Mouse (Mus musculus) limb, embryonic 12.5 days (tissue): ENCODE data around the gene Gdpgp1. TPM values are rescaled to one million over a fixed set of nuclear protein-coding genes. Genes with fewer than 3 reads are reported as not detected.

ENCODE experiments used
- ATAC-seq: fragments of 200-750 bp; cut with Nextera tagmentation; 2 replicates; pipeline ENCODE4 v1.8.0; 2017; ENCODE audit warnings: low read depth, moderate TSS enrichment; ENCODE audit not compliant: insufficient number of reproducible peaks, insufficient read depth, low FRiP score, low TSS enrichment
- H3K27ac ChIP-seq: fragments of 300-500 bp; sonication (generic); 2 replicates; pipeline ENCODE4 v1.5.1; 2016; ENCODE audit warnings: mild to moderate bottlenecking, moderate library complexity
- H3K27me3 ChIP-seq: fragments of 300-500 bp; sonication (generic); 2 replicates; pipeline ENCODE4 v1.6.1; 2016; ENCODE audit warnings: mild to moderate bottlenecking, moderate library complexity
- H3K36me3 ChIP-seq: fragments of 300-500 bp; sonication (generic); 2 replicates; pipeline ENCODE4 v1.6.1; 2016; ENCODE audit warnings: mild to moderate bottlenecking, moderate library complexity
- H3K4me1 ChIP-seq: fragments of 300-500 bp; sonication (generic); replicated peaks from 2 replicates; pipeline ENCODE4 v1.6.1; 2016
- H3K4me2 ChIP-seq: fragments of 300-500 bp; sonication (generic); 2 replicates; pipeline ENCODE4 v1.6.1; 2016; ENCODE audit warnings: mild to moderate bottlenecking, moderate library complexity
- H3K4me3 ChIP-seq: fragments of 300-500 bp; sonication (generic); replicated peaks from 2 replicates; pipeline ENCODE4 v1.5.1; 2016; ENCODE audit warnings: mild to moderate bottlenecking
- H3K9ac ChIP-seq: fragments of 300-500 bp; sonication (generic); replicated peaks from 2 replicates; pipeline ENCODE4 v1.6.1; 2016; ENCODE audit warnings: mild to moderate bottlenecking, moderate library complexity
- H3K9me3 ChIP-seq: fragments of 300-500 bp; sonication (generic); 2 replicates; pipeline ENCODE4 v1.6.1; 2016; ENCODE audit warnings: mild to moderate bottlenecking, moderate library complexity
- WGBS: fragments of 180-500 bp; shearing (Covaris S2); methylation state at CpG from one replicate; pipeline ENCODE4 v1.1.7; 2016; 5-methylcytosine and 5-hydroxymethylcytosine counted together
- polyA plus RNA-seq: library from polyadenylated mRNA; unstranded; fragments of >200 nt; fragmentation: Nextera tagmentation; extraction: Ambion mirVana; gene quantifications from 2 replicates; pipeline ENCODE4 v1.2.1, GENCODE M21; 2016

Gene Gdpgp1
- polyA plus RNA-seq, 1 experiment from 2014 or later, result 3.2 TPM

- Histone ChIP-seq H3K4me1 (no peaks in the 10 kb centered on the region), H3K4me3 (no peak overlapping the region), H3K36me3 (peaks cover 78% of the 10 kb centered on the region), H3K9me3 (no peaks in the 10 kb centered on the region), H3K27ac (no peak overlapping the region), H3K27me3 (no peaks in the 10 kb centered on the region), H3K9ac (no peak overlapping the region), H3K4me2 (no peak overlapping the region)
- WGBS, result 90% methylated on average over 2 of the region's 2 CpGs
- no peak for ATAC-seq
Measured at GRCm38 (mm10) chr7:80280998-80281397, 48.3 kb downstream of the Gdpgp1 start.

- no peaks in the 10 kb centered on the region for H3K27me3 ChIP-seq
- peaks cover 78% of the 10 kb centered on the region for H3K36me3 ChIP-seq
- no peak overlapping the region for H3K4me2 ChIP-seq
- H3K9me3 ChIP-seq, result no peaks in the 10 kb centered on the region
- no peak overlapping the region for H3K27ac ChIP-seq
- H3K4me1 ChIP-seq, result no peaks in the 10 kb centered on the region
- no peak overlapping the region for H3K4me3 ChIP-seq
- ATAC-seq, result no peak
- WGBS, result 87% methylated on average over 3 of the region's 3 CpGs
- H3K9ac ChIP-seq, result no peak overlapping the region
Measured at GRCm38 (mm10) chr7:80281646-80282045, 49.0 kb downstream of the Gdpgp1 start.

- Histone ChIP-seq H3K27ac (no peak overlapping the region), H3K4me2 (no peak overlapping the region), H3K9me3 (no peaks in the 10 kb centered on the region), H3K4me1 (no peaks in the 10 kb centered on the region), H3K9ac (0 out of 2 replicates have a peak overlapping the region, but pooled peaks have one; percentile 9), H3K4me3 (no peak overlapping the region), H3K36me3 (peaks cover 78% of the 10 kb centered on the region), H3K27me3 (no peaks in the 10 kb centered on the region)
- no peak for ATAC-seq
- WGBS, result 81% methylated on average over 3 of the region's 3 CpGs
Measured at GRCm38 (mm10) chr7:80283226-80283918, 50.7 kb downstream of the Gdpgp1 start.

- peaks cover 77% of the 10 kb centered on the region for H3K36me3 ChIP-seq
- no peaks in the 10 kb centered on the region for H3K4me1 ChIP-seq
- no peak overlapping the region for H3K4me2 ChIP-seq
- ATAC-seq, result no peak
- 93% methylated on average over 5 of the region's 5 CpGs for WGBS
- H3K9me3 ChIP-seq, result no peaks in the 10 kb centered on the region
- H3K27me3 ChIP-seq, result no peaks in the 10 kb centered on the region
- no peak overlapping the region for H3K27ac ChIP-seq
- no peak overlapping the region for H3K9ac ChIP-seq
- no peak overlapping the region for H3K4me3 ChIP-seq
Measured at GRCm38 (mm10) chr7:80284391-80284790, 51.7 kb downstream of the Gdpgp1 start.

- H3K27ac ChIP-seq, result no peak overlapping the region
- no peak overlapping the region for H3K9ac ChIP-seq
- WGBS, result 90% methylated on average over 6 of the region's 6 CpGs
- H3K36me3 ChIP-seq, result peaks cover 78% of the 10 kb centered on the region
- no peak overlapping the region for H3K4me3 ChIP-seq
- no peak for ATAC-seq
- H3K4me1 ChIP-seq, result no peaks in the 10 kb centered on the region
- H3K27me3 ChIP-seq, result no peaks in the 10 kb centered on the region
- H3K9me3 ChIP-seq, result no peaks in the 10 kb centered on the region
- no peak overlapping the region for H3K4me2 ChIP-seq
Measured at GRCm38 (mm10) chr7:80285725-80286124, 53.1 kb downstream of the Gdpgp1 start.

GRCm38 (mm10) chr7:80287736-80288135, 55.1 kb downstream of the Gdpgp1 start:
- H3K27me3 ChIP-seq, result no peaks in the 10 kb centered on the region
- H3K9ac ChIP-seq, result no peak overlapping the region
- peaks cover 85% of the 10 kb centered on the region for H3K36me3 ChIP-seq
- H3K4me1 ChIP-seq, result no peaks in the 10 kb centered on the region
- no peaks in the 10 kb centered on the region for H3K9me3 ChIP-seq
- no peak for ATAC-seq
- H3K4me2 ChIP-seq, result no peak overlapping the region
- 83% methylated on average over 10 of the region's 10 CpGs for WGBS
- H3K27ac ChIP-seq, result no peak overlapping the region
- no peak overlapping the region for H3K4me3 ChIP-seq

Other genes starting within 250 kb of the Gdpgp1 start
- gene Zfp710, start 208.1 kb upstream of the Gdpgp1 start, polyA plus RNA-seq, result 18.5 and 19.4 TPM in 2 replicates
- gene Idh2, start 117.5 kb upstream of the Gdpgp1 start, polyA plus RNA-seq, result 555 and 566 TPM in 2 replicates
- 12.2 and 13.5 TPM in 2 replicates for gene Sema4b, start 46.0 kb upstream of the Gdpgp1 start, polyA plus RNA-seq
- gene Cib1, start 52 bp upstream of the Gdpgp1 start, polyA plus RNA-seq, result 47.5 and 49.7 TPM in 2 replicates
- 0.41 and 0.79 TPM in 2 replicates for gene Ttll13, start 13.5 kb downstream of the Gdpgp1 start, polyA plus RNA-seq
- 50.3 and 53.7 TPM in 2 replicates for gene Ngrn, start 28.4 kb downstream of the Gdpgp1 start, polyA plus RNA-seq
- 12.6 and 13.7 TPM in 2 replicates for gene Vps33b, start 36.8 kb downstream of the Gdpgp1 start, polyA plus RNA-seq
- gene Prc1, start 61.6 kb downstream of the Gdpgp1 start, polyA plus RNA-seq, result 133 and 144 TPM in 2 replicates
- gene Rccd1, start 91.6 kb downstream of the Gdpgp1 start, polyA plus RNA-seq, result 12.6 and 13.9 TPM in 2 replicates
- gene Unc45a, start 108.1 kb downstream of the Gdpgp1 start, polyA plus RNA-seq, result 56.9 and 61.8 TPM in 2 replicates
- 25.8 and 29.6 TPM in 2 replicates for gene Hddc3, start 110.2 kb downstream of the Gdpgp1 start, polyA plus RNA-seq
- 25.7 and 31.7 TPM in 2 replicates for gene Man2a2, start 138.5 kb downstream of the Gdpgp1 start, polyA plus RNA-seq
- 10.2 and 11.0 TPM in 2 replicates for gene Fes, start 155.1 kb downstream of the Gdpgp1 start, polyA plus RNA-seq
- gene Furin, start 172.6 kb downstream of the Gdpgp1 start, polyA plus RNA-seq, result 10.7 and 13.2 TPM in 2 replicates